Mouse (Mus musculus) telencephalon, adult 2 months (tissue): ENCODE results near the gene Sptssb.

Experiments used
- DNase-seq: peaks from one replicate; pipeline ENCODE4 v3.0.0-alpha.2; 2011; ENCODE audit warnings: low read depth, low spot score

The Sptssb gene

DNA sequence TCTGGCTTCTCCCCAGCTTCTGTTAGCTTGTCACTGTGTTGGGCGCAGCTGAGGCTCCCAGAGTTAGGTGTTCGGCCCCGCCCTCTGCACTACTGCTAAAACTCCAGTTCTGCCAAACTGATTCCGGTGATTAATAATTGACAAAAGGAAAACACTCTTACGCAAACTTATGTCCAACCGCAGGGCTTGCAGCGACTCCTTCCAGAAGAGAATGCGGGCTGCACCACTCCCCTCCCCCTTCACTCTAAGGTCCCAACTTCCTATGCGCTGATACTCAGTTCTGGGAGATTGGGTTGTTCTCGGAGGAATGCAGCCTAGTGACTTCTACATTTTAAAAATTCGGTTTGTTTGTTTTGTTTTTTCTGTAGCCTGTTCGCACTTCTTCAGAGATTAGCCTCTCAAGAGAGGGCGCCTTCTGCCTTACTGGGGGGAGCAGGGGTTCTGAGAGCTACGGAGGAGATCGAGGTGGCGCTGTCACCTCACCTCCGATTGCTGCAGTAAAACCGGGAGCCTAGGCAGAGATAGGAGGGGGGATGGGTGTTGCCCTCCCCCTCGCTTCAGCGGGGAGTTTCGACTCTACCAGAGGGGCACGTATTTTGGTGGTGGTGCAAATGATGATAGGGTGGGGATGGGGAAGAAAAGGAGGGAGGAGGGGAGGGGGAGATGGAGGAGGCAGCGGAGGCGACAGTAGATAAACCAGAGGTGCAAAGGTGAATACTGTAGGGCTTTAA is at the start of gene Sptssb:
TSS of gene Sptssb (minus strand) at position 83 of the 731 bp plus-strand sequence.
- peak; percentile 48 for DNase-seq

DNA sequence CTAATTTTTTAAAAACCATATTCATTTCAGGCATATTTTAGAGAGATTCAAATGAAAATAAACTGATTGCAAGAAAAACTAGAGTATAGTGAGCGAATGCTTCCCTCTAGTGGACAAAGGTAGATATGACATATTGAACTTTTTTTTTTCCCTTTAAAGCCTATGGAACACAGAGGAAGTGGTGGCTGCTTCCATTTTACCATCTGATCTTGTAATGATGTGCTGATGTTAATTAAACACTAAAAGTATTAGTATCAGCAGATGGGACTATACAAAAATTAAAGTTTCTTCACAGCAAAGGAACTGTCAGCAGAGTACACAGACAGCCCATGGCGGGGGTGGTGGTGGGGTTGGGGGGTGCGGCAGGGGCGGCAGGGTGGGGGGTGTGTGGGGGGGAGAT is 48.3 kb upstream of the Sptssb start:
- no peak for DNase-seq

DNA sequence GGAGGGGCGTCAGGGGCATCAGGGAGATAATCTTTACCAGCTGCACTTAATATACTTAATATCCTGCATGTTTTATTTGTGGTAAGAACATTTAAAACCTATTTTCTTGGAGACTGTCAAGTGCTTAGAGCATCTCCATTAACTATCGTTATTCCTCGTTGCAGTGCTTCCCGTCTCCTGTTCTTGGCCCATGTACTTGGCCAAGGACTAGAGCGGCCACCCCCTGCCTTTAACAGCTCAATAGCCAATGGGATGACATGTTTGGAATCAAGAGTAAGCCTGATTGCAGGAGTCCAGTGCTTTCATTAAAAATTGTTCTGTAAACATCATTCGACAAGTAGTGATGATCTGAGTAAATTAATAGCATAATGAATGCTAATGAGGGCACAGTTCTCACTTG is 47.8 kb upstream of the Sptssb start:
- DNase-seq, result no peak

DNA sequence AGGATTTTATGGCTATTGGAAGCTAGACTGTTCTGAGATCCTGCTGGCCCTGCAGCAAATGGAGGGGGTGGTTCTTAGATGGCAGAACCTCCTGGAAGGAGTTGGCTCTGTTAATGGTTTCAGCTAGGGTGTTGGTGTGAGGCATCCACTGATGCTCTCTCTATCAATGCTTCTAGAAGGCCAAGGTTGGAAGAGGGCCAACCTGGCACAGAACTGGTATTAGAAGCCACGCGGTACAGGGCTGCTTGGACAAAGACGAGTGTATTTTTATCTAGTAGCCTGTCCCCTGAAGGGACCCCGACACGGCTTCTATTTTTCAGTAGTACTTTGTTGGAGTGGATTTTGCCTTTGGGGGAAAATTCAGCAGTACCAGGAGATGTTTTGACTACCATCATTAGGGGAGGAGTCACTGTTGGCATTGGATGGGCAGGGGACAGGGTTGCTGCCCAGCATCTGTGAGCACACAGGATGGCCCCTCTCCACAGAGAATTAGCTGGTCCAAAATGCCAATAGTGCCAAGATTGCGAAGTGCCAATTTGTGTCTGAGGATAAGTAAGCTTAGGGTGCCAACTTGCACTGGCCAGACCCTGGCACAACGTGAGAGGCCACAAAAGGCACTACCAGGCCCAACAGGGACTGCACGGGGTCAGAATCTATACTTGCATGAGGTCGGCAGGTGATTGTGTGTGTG is 43.2 kb upstream of the Sptssb start:
- no peak for DNase-seq

DNA sequence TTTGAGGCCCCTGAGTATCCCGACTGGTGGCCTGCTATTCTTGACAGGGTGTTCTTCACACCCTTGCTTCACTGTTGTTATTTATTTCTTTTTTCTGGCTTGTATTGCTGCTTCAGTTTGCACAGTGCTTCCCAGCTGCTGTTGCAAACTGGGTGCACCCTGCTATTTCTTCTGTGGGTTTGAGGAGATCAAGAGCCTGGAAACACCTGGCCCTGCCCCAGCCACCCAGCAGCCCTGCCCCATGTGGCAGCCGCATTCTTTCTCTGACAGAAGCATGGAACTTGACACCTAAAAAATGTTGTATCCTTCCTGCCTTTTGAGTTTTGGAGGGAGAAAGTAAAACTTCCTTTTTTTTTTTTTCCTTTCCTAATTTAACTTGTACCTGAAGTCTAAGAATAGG is 42.6 kb upstream of the Sptssb start:
- no peak for DNase-seq

DNA sequence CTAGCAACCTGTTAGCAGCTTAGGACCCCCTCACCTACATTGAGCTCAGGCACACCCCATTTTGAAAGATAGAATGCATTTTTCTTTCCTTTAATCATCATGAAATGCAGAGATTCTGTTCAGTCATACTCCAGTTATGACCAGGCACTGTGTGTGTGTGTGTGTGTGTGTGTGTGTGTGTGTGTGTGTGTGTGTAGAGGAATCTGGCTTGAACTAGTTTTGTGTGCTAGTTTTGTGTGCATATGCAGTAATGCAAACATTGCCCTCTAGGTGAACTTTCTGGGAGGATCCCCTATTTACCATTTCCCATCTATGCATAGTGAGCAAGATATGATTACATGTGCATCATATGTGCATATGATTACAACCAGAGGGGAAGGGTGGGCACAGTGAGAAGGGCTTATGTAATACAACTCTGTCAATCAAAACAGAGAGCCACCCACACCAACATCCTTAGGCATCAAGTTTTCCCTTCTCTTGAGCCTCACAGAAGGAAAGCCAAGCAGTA is 42.2 kb upstream of the Sptssb start:
- no peak for DNase-seq

DNA sequence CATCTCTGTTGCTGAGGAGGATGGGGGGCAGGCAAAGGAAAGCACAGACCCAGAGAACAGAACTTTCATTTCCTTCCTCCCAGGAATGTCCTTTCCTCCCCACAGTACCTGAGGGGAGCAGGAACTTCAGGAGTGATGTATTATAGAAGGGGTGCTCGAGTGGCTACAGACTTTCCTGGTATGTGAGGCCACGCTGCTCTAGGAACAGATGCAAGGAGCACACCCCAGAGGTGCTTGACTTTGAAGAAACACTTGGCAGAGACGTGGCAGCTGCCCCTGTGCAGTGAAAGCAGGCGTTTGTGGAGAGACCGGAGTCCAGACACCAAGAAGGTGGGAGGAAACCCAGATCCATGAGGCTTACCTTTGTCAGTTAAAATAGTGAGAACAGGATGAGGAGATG is 40.6 kb upstream of the Sptssb start:
- DNase-seq, result no peak

DNA sequence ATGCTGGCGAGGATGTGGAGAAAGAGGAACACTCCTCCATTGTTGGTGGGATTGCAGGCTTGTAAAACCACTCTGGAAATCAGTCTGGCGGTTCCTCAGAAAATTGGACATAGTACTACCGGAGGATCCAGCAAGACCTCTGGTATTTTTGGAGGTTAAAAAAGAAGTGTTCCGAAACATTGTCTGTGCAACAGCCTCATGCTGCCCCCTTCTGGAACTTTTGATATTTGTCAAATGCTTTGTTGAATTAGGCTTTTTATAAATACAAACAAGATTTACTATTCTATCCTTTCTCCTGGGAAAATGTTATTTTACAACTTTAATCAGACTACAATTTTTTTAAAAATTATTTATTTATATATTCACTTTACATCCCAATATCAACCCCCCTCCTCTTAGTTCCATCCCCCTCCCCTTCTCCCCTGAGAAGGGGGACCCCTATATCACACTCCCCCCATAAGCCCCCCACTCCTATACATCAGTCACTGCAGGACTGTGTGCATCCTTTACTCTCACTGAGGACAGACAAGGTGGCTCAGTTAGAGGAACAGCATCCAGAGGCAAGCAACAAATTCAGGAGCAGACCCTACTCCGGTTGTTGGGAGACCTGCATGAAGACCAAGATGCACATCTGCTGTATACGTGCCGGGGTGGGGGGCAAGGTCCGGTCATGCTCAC is 38.3 kb upstream of the Sptssb start:
- DNase-seq, result no peak

DNA sequence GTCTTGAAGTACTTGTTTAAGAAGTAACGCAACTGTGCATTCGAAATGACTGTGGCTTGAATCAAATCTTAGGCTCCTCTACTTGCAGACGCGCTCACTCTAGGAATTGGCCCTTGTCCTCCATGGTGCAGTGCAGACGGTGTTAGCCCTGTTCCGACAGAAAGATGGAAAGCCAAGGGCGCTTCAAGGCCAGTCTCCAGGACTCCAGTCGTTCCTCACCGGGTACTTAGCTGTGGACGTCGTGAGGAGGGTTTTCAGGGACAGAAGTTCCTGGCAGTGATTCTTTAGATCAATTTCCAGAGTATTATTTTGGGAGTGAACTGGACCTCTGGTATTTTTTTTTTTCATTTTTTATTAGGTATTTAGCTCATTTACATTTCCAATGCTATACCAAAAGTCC is 35.8 kb upstream of the Sptssb start:
- no peak for DNase-seq

DNA sequence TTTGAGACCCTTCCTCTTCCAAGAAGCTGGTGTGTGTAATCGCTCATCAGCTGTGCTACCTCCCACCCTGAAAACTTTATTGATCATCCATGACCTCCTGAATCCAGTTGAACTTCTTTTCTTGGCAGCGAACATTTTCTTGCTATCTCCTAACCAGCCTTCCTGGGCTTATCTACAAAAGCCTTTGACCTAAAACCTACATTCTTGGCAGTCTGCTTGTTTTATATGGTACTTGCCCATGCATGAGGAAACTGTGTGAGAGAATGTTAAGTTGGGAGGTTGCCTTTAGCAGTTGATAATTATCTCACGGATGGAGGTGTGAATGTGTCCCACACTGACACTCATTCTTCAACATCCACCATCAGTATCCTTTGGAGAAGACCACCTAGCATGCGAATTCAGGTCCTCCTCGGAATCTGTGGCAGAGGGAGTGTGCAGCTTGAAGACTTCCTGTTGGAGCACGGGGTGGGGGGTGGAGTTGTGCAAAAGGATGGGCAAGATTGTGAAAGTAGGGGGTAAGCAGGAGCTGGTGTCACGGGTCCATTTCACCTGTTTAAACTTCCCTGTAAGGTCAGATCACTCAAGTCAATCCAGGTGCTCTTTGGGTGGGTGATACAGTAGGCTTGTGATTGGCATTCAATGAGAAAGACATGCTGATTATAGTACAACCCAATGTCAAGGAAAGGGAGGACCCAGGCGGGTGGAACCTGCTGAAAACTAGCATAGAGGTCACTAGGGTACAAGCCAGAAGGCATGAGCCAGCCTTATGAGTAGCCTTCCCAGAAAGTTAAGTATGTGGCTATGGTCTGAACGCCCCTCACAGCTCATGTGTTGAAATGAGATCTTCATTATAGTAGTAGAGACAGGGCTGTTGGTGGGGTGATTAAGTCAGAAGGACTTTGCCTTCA is 32.7 kb upstream of the Sptssb start:
- no peak for DNase-seq

DNA sequence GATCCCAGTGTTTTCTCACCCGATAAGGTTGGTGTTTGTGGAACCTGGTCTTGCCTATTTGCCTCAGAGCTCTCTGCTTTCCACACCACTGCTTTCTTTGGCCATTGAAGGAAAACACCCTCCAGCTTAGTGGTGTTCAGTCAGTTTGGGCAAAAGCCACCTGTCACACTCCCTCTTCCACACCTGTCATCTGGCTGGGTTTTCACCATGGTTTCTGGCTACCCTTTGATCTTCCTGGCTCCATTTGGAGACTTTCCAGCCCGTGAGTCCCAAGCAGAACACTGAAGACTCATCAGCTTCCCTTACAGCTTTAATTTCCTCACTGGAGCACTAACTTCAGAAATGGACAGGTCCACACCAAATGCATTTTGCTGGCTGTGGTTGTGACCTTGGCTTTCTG is 26.1 kb upstream of the Sptssb start:
- no peak for DNase-seq

DNA sequence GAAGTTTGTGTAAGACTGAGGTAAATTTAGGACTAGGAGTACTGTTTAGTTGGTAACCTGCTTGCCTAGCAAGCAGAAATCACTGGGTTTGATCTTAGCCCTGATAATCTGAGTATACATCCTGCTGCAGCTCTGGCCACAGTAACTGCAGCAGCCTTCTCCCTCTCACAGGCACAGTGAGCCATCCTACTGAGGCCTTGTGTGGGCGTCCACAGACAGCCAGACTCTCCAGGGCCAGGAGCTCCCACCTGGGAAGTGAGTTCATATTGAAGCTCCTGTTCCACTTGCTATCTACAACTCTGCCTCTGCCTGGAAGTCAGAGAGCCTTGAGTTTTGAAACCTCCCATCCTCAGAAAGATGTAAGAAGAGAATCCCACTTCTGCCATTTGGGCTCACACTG is 24.0 kb upstream of the Sptssb start:
- DNase-seq, result no peak

DNA sequence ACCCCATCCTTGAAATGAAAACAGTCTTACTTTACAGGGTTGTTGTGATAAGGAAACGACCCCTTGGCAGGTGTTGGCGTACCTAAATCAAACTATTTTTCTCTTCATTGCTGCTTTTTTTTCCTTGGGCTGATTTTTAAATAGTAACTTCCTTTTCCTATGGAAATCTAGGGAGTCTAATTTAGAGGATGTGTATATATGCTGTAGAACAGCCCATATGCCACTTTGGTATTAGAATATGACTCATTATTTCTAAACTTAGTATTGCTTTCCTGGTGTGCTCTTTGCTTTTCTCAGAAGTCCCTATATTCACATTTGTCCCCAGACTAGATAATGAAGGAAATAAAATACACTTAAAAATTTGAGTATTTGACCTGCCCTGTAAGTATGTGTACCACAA is 17.8 kb upstream of the Sptssb start:
- DNase-seq, result peak; percentile 60

DNA sequence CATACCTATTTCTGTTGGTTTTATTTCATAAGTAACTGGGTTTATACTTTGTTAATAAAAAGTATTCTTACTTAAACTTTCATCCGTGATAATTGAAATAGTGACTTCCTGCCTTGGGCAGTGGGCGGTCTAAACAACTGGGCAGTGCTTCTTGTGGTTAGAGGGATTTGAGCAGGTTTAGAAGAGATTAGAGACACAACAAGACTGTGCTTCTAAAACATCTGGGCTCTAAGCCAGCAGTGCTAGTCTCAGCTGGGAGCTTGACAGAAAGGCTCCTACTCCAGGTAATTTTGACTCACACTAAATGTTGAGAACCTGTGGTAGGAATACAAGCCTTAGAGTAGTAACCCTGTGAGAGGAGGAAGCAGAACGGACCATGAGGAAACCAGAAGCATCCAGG is 15.0 kb upstream of the Sptssb start:
- no peak for DNase-seq

DNA sequence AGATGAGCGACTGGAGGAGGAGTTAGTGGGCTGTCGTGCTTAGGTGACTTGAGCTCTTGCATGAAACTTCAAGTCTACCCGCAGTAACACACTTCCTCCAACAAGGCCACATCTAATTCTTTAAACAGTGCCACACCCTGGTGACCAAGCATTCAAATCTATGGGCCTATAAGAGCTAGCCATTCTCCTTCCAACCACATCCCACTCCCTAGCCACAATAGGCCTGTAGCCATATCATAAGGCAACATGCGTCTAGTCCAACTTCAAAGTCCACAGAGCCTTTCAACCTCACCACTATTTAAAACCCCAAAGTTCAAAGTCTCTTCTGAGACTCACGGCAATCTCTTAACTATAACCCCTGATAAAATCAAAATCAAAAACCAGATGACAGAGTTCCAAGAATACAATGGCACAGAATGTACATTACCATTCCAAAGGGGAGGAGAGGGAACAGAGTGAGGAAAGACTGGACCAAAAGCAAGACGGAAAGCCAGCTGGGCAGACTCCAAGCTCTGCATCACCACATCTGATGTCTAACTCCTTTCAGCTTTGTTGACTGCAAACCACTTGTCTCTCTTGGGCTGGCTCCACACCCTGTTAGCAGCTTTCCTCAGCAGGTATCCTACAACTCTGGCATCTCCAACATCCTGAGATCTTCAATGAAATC is 13.1 kb upstream of the Sptssb start:
- no peak for DNase-seq

DNA sequence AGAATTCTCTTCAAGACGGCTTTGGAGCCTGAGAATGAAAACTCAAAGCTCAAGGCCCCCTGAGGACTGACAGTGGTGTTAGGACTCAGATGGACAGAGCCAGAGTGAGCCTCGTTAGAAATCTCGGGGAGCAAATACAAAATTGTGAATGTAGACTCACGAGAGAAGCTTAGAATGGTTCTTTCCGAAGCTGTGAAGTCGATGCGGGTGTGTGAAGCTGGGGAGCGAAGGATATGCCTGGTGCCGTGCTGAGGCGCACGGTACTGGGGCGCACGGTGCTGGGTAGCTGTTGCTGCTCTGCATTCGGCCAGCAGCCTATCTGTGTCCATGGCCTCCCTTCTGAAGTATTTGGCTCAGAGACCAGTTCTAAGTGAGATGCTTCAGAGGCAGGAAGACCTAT is 11.4 kb upstream of the Sptssb start:
- no peak for DNase-seq

DNA sequence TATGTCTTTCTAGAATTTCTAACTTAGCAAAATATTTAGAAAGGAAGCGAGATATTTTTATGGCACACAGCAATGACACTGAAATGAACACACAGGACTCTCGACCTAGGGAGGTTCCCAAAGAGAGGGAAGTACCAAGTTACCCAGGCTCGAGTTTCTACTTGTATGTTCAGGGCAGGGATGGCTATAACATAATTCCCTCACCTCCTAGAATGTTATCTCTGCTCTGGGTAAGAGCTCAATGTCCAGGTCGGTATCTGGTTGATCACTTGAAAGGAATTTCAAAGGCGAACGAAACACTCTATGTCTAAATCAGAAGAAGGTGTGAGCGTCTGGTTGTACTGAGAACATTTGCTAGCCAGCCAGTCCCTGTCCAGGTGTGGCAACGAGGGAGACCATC is 10.0 kb upstream of the Sptssb start:
- DNase-seq, result no peak

DNA sequence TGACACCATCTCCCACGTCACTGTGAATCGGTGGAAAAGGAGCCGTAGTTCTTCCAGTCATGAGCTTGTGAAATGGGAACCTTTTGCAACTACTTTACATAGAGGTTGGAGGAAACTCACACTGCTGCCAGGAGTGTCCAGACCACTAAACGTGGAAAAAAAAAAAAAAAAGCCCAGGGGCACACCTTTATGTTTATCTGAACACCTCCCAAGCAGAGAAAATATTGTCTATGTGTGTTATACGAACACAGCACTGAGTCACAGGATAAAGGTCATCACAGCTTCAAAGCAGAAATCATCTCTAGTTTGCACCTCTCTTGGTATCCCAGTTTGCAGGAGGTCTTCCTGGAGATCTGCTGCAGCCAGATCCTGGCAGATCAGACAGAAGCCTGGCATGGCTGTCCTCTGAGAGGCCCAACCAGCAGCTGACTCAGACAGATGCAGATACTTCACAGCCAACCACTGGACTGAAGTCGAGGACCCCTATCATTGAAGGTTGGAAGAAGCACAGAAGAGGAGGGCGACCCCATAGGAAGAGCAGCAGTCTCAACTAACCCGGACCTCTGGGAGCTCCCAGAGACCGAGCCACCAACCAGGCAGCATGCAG is 2.2 kb upstream of the Sptssb start:
- DNase-seq, result no peak

DNA sequence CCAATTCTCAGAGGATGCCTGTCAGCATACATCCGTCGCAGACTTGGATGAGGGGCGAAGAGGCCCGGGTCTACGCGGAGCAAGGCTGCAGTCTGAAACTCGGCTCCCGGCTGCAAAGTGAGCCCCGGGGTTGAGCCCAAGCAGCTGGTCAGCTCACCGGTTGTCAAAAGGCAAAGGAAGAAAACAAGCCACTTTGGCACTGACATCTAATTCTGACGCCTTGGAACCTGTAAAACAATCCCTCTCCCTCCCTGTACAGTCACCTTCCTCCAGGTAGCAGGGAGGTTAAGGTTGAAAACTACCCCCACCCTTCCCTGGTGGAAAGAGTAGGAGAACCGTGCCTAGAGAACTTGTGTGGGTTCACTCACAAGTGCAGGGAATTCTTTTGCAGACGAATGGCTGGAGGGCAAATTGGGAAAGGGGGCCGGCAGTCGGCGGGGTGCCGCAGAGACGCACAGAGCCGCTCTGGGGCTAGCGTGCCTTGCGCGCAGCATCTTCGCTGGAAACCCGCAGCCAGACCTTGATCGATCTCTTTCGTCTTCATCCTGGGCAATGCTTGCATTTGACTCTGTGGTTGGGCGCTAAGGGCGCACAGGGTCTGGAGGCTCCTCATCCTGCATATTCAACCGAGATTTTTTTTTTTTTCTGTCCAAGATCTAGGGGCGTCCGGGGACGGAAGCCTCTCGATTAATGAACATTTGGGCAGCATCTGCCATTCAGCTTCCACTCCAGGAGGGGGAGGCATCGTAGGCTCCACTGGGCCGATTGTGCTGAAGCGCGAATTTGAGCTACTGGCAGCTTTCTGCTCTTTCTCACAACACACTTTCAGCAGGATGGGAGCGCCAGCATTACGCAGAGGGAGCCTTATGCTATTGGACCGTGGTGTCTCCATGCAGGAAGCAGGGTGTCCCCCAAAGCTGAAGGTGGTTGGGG is 1.1 kb upstream of the Sptssb start:
- peak; percentile 80 for DNase-seq

DNA sequence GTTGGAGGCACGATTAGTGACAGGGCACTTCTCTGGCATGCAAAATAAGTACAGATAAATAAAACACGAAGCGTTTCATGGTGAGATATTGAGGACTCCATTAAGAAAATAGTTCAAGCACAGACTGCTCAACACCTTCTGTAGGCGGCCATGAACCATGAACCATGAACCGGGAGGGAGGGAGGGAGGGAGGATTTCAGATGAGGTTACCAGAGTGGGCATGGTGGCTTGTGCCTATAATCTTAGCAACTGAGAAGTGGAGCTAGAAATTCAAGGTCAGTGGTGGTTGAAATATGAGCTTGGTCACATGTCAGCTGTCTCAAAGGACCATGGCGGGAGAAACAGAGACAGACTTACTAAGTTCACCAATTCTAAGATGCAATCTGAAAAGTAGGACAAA is 20.3 kb downstream of the Sptssb start:
- no peak for DNase-seq
